Mouse (Mus musculus) CH12.LX (cell line): Measurements from ENCODE around the gene Tgfbr3l. TPM values are rescaled to one million over a fixed set of nuclear protein-coding genes. Genes with fewer than 3 reads are reported as not detected.

ENCODE experiments used
- DNase-seq: peaks from one replicate; pipeline ENCODE4 v3.0.0-alpha.2; 2013; ENCODE audit errors: extremely low read depth
- H3K27ac ChIP-seq: 2 replicates; pipeline ENCODE4 v1.5.1; 2012; ENCODE audit warnings: low read depth, mild to moderate bottlenecking, control low read depth, moderate library complexity; ENCODE audit not compliant: insufficient read depth
- H3K27me3 ChIP-seq: replicated peaks from 2 replicates; pipeline ENCODE3; 2012; ENCODE audit warnings: inconsistent platforms
- H3K36me3 ChIP-seq, 2 experiments: replicated peaks in 1 of 2; 2 replicates each; pipeline versions ENCODE3 to v1.6.1; 2012; ENCODE audit warnings: inconsistent platforms in 1 of 2, low read length in 1 of 2, mild to moderate bottlenecking in 1 of 2, mixed read lengths in 1 of 2, moderate library complexity in 1 of 2; ENCODE audit not compliant: control insufficient read depth in 1 of 2, insufficient read depth in 1 of 2
- H3K4me1 ChIP-seq, 2 experiments: 2 replicates each; pipeline ENCODE4 v1.6.1; 2012; ENCODE audit warnings: inconsistent platforms in 1 of 2, moderate library complexity in 1 of 2; ENCODE audit not compliant: insufficient read depth in 2 of 2, control insufficient read depth in 1 of 2
- H3K4me2 ChIP-seq: 2 replicates; pipeline ENCODE4 v1.6.1; 2012; ENCODE audit warnings: low read depth, mild to moderate bottlenecking, control low read depth; ENCODE audit not compliant: poor library complexity, insufficient read depth, severe bottlenecking
- H3K4me3 ChIP-seq, 3 experiments: fragments of 150-350 bp in 1 of 3; sonication (generic) in 1 of 3; replicated peaks in 1 of 3; 2 replicates each; pipeline versions ENCODE3 to v1.5.1; 2011 to 2012; ENCODE audit warnings: low read depth in 2 of 3, low read length in 2 of 3, mild to moderate bottlenecking in 2 of 3, moderate library complexity in 2 of 3, control low read depth in 1 of 3, improper control_type of control experiment in 1 of 3, inconsistent platforms in 1 of 3, mixed read lengths in 1 of 3; ENCODE audit not compliant: poor library complexity in 1 of 3
- H3K79me2 ChIP-seq: replicated peaks from 2 replicates; pipeline ENCODE4 v1.6.1; 2012; ENCODE audit warnings: mild to moderate bottlenecking, moderate library complexity; ENCODE audit not compliant: control insufficient read depth, poor library complexity, insufficient read depth, severe bottlenecking; ENCODE audit errors: extremely low read depth
- H3K9ac ChIP-seq: 2 replicates; pipeline ENCODE4 v1.6.1; 2012; ENCODE audit warnings: low read depth, mild to moderate bottlenecking, control low read depth, moderate library complexity; ENCODE audit not compliant: insufficient read depth
- H3K9me3 ChIP-seq: replicated peaks from 2 replicates; pipeline ENCODE3; 2012; ENCODE audit warnings: low read length, inconsistent platforms, mixed read lengths
- BHLHE40 ChIP-seq: IDR thresholded peaks from 2 replicates; pipeline ENCODE4 v1.6.1; 2011; ENCODE audit warnings: mild to moderate bottlenecking, low read depth, low read length, improper control_type of control experiment
- CHD2 ChIP-seq: IDR thresholded peaks from 2 replicates; pipeline ENCODE4 v1.6.1; 2011; ENCODE audit warnings: low read length, improper control_type of control experiment
- CTCF ChIP-seq, 2 experiments: IDR thresholded peaks in 1 of 2; conservative IDR thresholded peaks in 1 of 2; 2 replicates each; pipeline ENCODE4 v1.5.1; 2011 to 2012; ENCODE audit warnings: low read depth in 2 of 2, low read length in 2 of 2, improper control_type of control experiment in 1 of 2, inconsistent platforms in 1 of 2, mild to moderate bottlenecking in 1 of 2, moderate library complexity in 1 of 2
- ETS1 ChIP-seq: conservative IDR thresholded peaks from 2 replicates; pipeline ENCODE4 v1.6.1; 2012; ENCODE audit warnings: low read depth, mild to moderate bottlenecking, inconsistent platforms, low read length, improper control_type of control experiment, moderate library complexity
- JUND ChIP-seq: conservative IDR thresholded peaks from 2 replicates; pipeline ENCODE4 v1.6.1; 2011; ENCODE audit warnings: low read depth, low read length, improper control_type of control experiment
- KAT2A ChIP-seq: IDR thresholded peaks from 2 replicates; pipeline ENCODE4 v1.6.1; 2012; ENCODE audit warnings: low read length, improper control_type of control experiment, inconsistent platforms; ENCODE audit not compliant: insufficient replicate concordance
- MXI1 ChIP-seq: IDR thresholded peaks from 2 replicates; pipeline ENCODE4 v1.6.1; 2011; ENCODE audit warnings: mild to moderate bottlenecking, low read depth, low read length, improper control_type of control experiment
- MYC ChIP-seq: IDR thresholded peaks from 2 replicates; pipeline ENCODE4 v1.6.1; 2011; ENCODE audit warnings: low read depth, mild to moderate bottlenecking, improper control_type of control experiment, low read length
- NELFE ChIP-seq: IDR thresholded peaks from 2 replicates; pipeline ENCODE4 v1.6.1; 2011; ENCODE audit warnings: low read depth, low read length, improper control_type of control experiment
- NRF1 ChIP-seq: IDR thresholded peaks from 2 replicates; pipeline ENCODE4 v1.6.1; 2014; ENCODE audit warnings: low read depth, mild to moderate bottlenecking, inconsistent platforms, low read length, improper control_type of control experiment, moderate library complexity
- POLR2A ChIP-seq: IDR thresholded peaks from 2 replicates; pipeline ENCODE4 v1.6.1; 2011; ENCODE audit warnings: low read depth, mild to moderate bottlenecking, improper control_type of control experiment, low read length
- RAD21 ChIP-seq: IDR thresholded peaks from 2 replicates; pipeline ENCODE4 v1.6.1; 2011; ENCODE audit warnings: low read depth, mild to moderate bottlenecking, low read length, improper control_type of control experiment, moderate library complexity
- RCOR1 ChIP-seq: conservative IDR thresholded peaks from 2 replicates; pipeline ENCODE4 v1.6.1; 2012; ENCODE audit warnings: low read depth, mild to moderate bottlenecking, inconsistent platforms, low read length, improper control_type of control experiment
- SIN3A ChIP-seq: IDR thresholded peaks from 2 replicates; pipeline ENCODE4 v1.6.1; 2012; ENCODE audit warnings: low read length, improper control_type of control experiment, inconsistent platforms
- TBP ChIP-seq: conservative IDR thresholded peaks from 2 replicates; pipeline ENCODE4 v1.6.1; 2011; ENCODE audit warnings: low read depth, low read length, improper control_type of control experiment
- USF1 ChIP-seq: IDR thresholded peaks from 2 replicates; pipeline ENCODE4 v1.6.1; 2014; ENCODE audit warnings: low read depth, mild to moderate bottlenecking, inconsistent platforms, low read length, improper control_type of control experiment
- ZKSCAN1 ChIP-seq: IDR thresholded peaks from 2 replicates; pipeline ENCODE4 v1.6.1; 2012; ENCODE audit warnings: low read depth, inconsistent platforms, low read length, improper control_type of control experiment, borderline replicate concordance
- ZMIZ1 ChIP-seq: IDR thresholded peaks from 2 replicates; pipeline ENCODE4 v1.6.1; 2012; ENCODE audit warnings: low read depth, mild to moderate bottlenecking, inconsistent platforms, low read length, improper control_type of control experiment
- ZNF384 ChIP-seq: IDR thresholded peaks from 2 replicates; pipeline ENCODE4 v1.6.1; 2012; ENCODE audit warnings: low read depth, low read length, improper control_type of control experiment, inconsistent platforms
- dilution Hi-C: fragments of 300-500 bp; cut with MboI; formaldehyde crosslinking; loops from 2 replicates; pipeline ENCODE4 v1.14.3; 2020; ENCODE audit warnings: low sequenced_read_pairs; ENCODE audit not compliant: extremely low pct_unique_long_range_greater_than_20kb, extremely low pct_ligation_motif_present
- in situ Hi-C: fragments of 300-500 bp; cut with MboI; formaldehyde crosslinking; loops from 3 replicates; pipeline ENCODE4 v1.14.3; 2019; ENCODE audit warnings: low sequenced_read_pairs, low pct_ligation_motif_present, low pct_unique_long_range_greater_than_20kb, mixed read lengths
- polyA plus RNA-seq: library from polyadenylated mRNA; unstranded; fragments of >175 nt; gene quantifications from 2 replicates; pipeline ENCODE4 v1.2.1, GENCODE M21; 2012; ENCODE audit warnings: low read depth; ENCODE audit not compliant: insufficient read length
- total RNA-seq, 2 experiments: library from RNA; depleted of rRNA; stranded (reverse); fragments of 300-350 nt in 1 of 2; fragments of >200 nt in 1 of 2; gene quantifications; 2 replicates each; pipeline ENCODE4 v1.2.3; 2012 to 2014

Tgfbr3l gene
- total and polyA plus RNA-seq, 3 experiments, result 2.0 to 13.3 (median 4.5) TPM

DNA sequence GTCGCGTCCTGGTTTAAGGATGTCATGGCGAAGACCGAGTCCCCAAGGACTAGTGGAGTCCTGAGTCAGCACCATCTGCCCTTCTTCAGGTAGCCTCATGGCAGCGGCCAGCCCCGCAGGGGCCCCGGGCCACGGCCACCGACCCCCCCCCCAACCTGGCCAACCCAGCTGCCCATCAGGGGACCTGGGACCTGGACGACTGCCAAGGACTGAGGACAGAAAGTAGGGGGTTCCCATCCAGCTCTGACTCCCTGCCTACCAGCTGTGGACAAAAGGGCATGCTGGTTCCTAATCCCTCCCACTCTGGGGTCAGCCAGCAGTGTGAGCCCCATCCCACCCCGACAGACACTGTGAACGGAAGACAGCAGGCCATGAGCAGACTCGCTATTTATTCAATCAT, 2.3 kb upstream of the Tgfbr3l start:
- H3K4me2 ChIP-seq, result no peak overlapping the region
- peaks cover 5% of the 10 kb centered on the region; the same call in 1 of the 2 replicates for H3K79me2 ChIP-seq
- in situ Hi-C loops, result no loop called here
- H3K4me1 ChIP-seq, result peaks cover 3 to 5% of the 10 kb centered on the region in 2 experiments; a peak in 3 of 4 replicates
- H3K27ac ChIP-seq, result no peak overlapping the region
- H3K9me3 ChIP-seq, result no peaks in the 10 kb centered on the region
- H3K36me3 ChIP-seq, result peaks cover 79 to 99% of the 10 kb centered on the region in 2 experiments
- dilution Hi-C loops, result no loop called here
- TF ChIP-seq RAD21 (no peak), ETS1 (no peak), NRF1 (no peak), SIN3A (no peak), USF1 (no peak), CHD2 (no peak), MXI1 (no peak), ZMIZ1 (no peak), ZNF384 (no peak), RCOR1 (no peak)
- TF ChIP-seq, all 38 proteins: peak for 0
- Histone ChIP-seq H3K4me3 (no peak overlapping the region), H3K9ac (no peak overlapping the region), H3K27me3 (no peaks in the 10 kb centered on the region)
- no peak for DNase-seq

DNA sequence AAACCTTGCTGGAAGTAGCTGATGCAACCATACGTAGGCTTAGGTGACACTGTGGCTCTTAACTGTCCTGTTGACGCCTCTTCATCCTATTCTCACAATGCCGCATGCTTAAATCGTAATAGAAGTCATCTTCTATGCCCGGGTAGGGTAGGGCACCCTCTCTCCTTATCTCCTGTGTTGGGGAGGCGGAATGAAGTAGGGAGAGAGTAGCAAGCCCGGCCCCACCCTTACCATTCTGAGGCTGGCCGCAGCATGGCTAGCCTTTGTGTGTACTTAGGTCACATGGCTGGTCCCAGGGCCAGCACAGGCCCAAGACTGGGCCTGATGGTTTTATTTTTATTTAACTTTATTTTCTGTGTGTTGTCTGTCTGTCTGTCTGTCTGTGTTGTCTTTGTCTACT, 773 bp upstream of the Tgfbr3l start:
- no peak for DNase-seq
- Histone ChIP-seq H3K9me3 (no peaks in the 10 kb centered on the region), H3K36me3 (peaks cover 73 to 90% of the 10 kb centered on the region in 2 experiments), H3K27ac (no peak overlapping the region), H3K27me3 (no peaks in the 10 kb centered on the region), H3K4me3 (no peak overlapping the region), H3K4me1 (peaks cover 1 to 3% of the 10 kb centered on the region in 2 experiments; a peak in 2 of 4 replicates), H3K79me2 (no peaks in the 10 kb centered on the region), H3K4me2 (no peak overlapping the region), H3K9ac (no peak overlapping the region)
- in situ Hi-C loops, result no loop called here
- dilution Hi-C loops, result no loop called here
- no peak for TF ChIP-seq KAT2A
- no peak for TF ChIP-seq CTCF (conservative IDR thresholded peaks at IDR 0.05 in 1 of 2, IDR thresholded peaks at IDR 0.05 in 1 of 2; ENCODE audit: low read depth in 2 of 2, low read length in 2 of 2)
- TF ChIP-seq NELFE, result no peak
- no peak for TF ChIP-seq ZKSCAN1
- TF ChIP-seq POLR2A, result no peak
- no peak for TF ChIP-seq BHLHE40
- TF ChIP-seq MYC, result no peak
- no peak for TF ChIP-seq JUND
- no peak for TF ChIP-seq TBP
